Mouse (Mus musculus) neural tube, embryonic 14.5 days (tissue): ENCODE results near the gene Mindy4. TPM values are rescaled to one million over a fixed set of nuclear protein-coding genes. Genes with fewer than 3 reads are reported as not detected.

ENCODE experiments used
- ATAC-seq: fragments of 200-750 bp; cut with Nextera tagmentation; 2 replicates; pipeline ENCODE4 v1.8.0; 2017; ENCODE audit warnings: low read depth, mild to moderate bottlenecking, moderate TSS enrichment, moderate library complexity
- H3K27ac ChIP-seq: fragments of 300-500 bp; sonication (generic); 2 replicates; pipeline ENCODE4 v1.5.1; 2014; ENCODE audit warnings: low read depth, mild to moderate bottlenecking, control low read depth, low read length, moderate library complexity, mixed read lengths
- H3K27me3 ChIP-seq: fragments of 300-500 bp; sonication (generic); 2 replicates; pipeline ENCODE4 v1.6.1; 2014; ENCODE audit warnings: low read length; ENCODE audit not compliant: control insufficient read depth, insufficient read depth
- H3K36me3 ChIP-seq: fragments of 300-500 bp; sonication (generic); 2 replicates; pipeline ENCODE4 v1.6.1; 2014; ENCODE audit warnings: low read length, mixed read lengths; ENCODE audit not compliant: control insufficient read depth, insufficient read depth
- H3K4me1 ChIP-seq: fragments of 300-500 bp; sonication (generic); 2 replicates; pipeline ENCODE4 v1.6.1; 2014; ENCODE audit warnings: low read length; ENCODE audit not compliant: control insufficient read depth, insufficient read depth
- H3K4me2 ChIP-seq: fragments of 300-500 bp; sonication (generic); 2 replicates; pipeline ENCODE4 v1.6.1; 2014; ENCODE audit warnings: mild to moderate bottlenecking, low read depth, low read length, control low read depth
- H3K4me3 ChIP-seq: fragments of 300-500 bp; sonication (generic); 2 replicates; pipeline ENCODE4 v1.5.1; 2014; ENCODE audit warnings: low read depth, low read length, control low read depth, mixed read lengths
- H3K9ac ChIP-seq: fragments of 300-500 bp; sonication (generic); replicated peaks from 2 replicates; pipeline ENCODE4 v1.6.1; 2014; ENCODE audit warnings: low read depth, mild to moderate bottlenecking, control low read depth, low read length, mixed read lengths
- H3K9me3 ChIP-seq: fragments of 300-500 bp; sonication (generic); 2 replicates; pipeline ENCODE4 v1.6.1; 2016; ENCODE audit warnings: low read length; ENCODE audit not compliant: control insufficient read depth
- WGBS: fragments of 180-500 bp; shearing (Covaris S2); extraction: QIAGEN DNeasy Blood & Tissue Kit; methylation state at CpG from one replicate; pipeline ENCODE4 v1.1.7; 2014; 5-methylcytosine and 5-hydroxymethylcytosine counted together
- polyA plus RNA-seq: library from polyadenylated mRNA; unstranded; fragments of >200 nt; fragmentation: Nextera tagmentation; extraction: Ambion mirVana; gene quantifications from 2 replicates; pipeline ENCODE4 v1.2.1, GENCODE M21; 2014

Mindy4 gene
- 8.5 and 11.4 TPM in 2 replicates for polyA plus RNA-seq

- Histone ChIP-seq H3K27ac (peak within 1 kb of the TSS; percentile 65), H3K9ac (peak within 1 kb of the TSS; percentile 46; the same call in 1 of the 2 replicates), H3K9me3 (no peaks in the 10 kb centered on the region), H3K36me3 (no peaks in the 10 kb centered on the region), H3K4me1 (peaks cover 4% of the 10 kb centered on the region), H3K27me3 (no peaks in the 10 kb centered on the region), H3K4me2 (peak within 1 kb of the TSS; percentile 42), H3K4me3 (peak within 1 kb of the TSS; percentile 38)
- 3% methylated on average over 33 of the region's 33 CpGs for WGBS
- ATAC-seq = peak; percentile 97
Observed at GRCm38 (mm10) chr6:55202913-55203910, at the start of gene Mindy4. TSS of gene Mindy4 (plus strand) at chr6:55203383.

DNA sequence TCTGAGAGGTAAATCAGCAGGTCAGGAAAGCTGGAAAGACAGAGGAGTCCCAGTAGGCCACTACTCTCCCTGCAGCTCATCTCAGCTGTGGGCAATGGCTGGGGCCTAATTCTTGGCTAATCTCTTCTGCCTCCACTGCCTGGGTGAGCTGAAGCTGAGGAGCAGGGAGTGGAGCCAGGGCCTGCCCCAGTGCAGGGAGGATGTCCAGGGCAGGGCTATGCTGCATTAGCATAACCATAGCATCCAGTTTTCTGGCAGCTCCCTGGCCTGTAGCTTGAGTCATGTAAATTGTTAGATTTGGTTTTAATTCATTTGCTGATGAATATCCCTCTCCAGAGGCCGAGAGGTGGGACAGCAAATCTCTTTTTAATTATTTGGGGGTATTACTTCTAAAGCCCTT is 43.9 kb upstream of the Mindy4 start:
- H3K27me3 ChIP-seq = peaks cover 34% of the 10 kb centered on the region
- no peak for ATAC-seq

GRCm38 (mm10) chr6:55161311-55161761 is 41.8 kb upstream of the Mindy4 start:
- H3K4me3 ChIP-seq = no peak overlapping the region
- no peak for ATAC-seq
- no peak overlapping the region for H3K4me2 ChIP-seq
- WGBS = 83% methylated on average over 5 of the region's 5 CpGs
- no peaks in the 10 kb centered on the region for H3K9me3 ChIP-seq
- no peak overlapping the region for H3K9ac ChIP-seq
- no peaks in the 10 kb centered on the region for H3K36me3 ChIP-seq
- peaks cover 40% of the 10 kb centered on the region for H3K27me3 ChIP-seq
- H3K27ac ChIP-seq = no peak overlapping the region
- no peaks in the 10 kb centered on the region for H3K4me1 ChIP-seq

More for the DNA sequence above, 43.9 kb upstream of the Mindy4 start:
- 47% methylated on average over 1 of the region's 1 CpGs for WGBS
- Histone ChIP-seq H3K27ac (no peak overlapping the region), H3K4me1 (no peaks in the 10 kb centered on the region), H3K9ac (no peak overlapping the region), H3K36me3 (no peaks in the 10 kb centered on the region), H3K9me3 (no peaks in the 10 kb centered on the region), H3K4me3 (no peak overlapping the region), H3K4me2 (no peak overlapping the region)

DNA sequence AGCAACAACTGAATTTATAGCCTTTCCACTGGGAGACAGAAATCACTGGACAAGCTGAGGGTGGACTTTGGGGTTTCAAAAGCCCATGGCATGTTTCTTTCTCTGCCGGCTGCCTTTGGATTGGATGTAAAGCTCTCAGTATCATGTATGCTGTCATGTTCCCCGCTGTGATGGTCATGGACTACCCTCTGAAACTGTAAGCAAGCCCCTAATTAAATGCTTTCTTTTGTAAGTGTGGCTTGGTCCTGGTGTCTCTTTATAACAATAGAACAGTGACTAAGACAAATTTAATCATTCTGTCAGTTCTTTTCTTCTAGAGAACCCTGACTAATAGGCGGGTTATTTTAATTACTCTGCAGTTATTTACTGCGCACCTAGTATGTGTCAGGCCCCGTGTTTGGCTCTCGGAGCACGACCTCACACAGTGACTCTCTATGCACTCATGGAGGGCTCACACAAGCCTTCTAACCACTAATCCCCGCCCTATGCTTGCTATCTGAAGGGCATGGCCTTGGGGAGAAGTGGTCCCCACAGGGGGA is 40.1 kb upstream of the Mindy4 start:
- 30% methylated on average over 8 of the region's 8 CpGs for WGBS
- H3K27me3 ChIP-seq = peaks cover 49% of the 10 kb centered on the region

GRCm38 (mm10) chr6:55166777-55167463 is 36.3 kb upstream of the Mindy4 start:
- Histone ChIP-seq H3K4me1 (no peaks in the 10 kb centered on the region), H3K9ac (no peak overlapping the region), H3K36me3 (no peaks in the 10 kb centered on the region), H3K4me3 (no peak overlapping the region), H3K27ac (no peak overlapping the region), H3K9me3 (no peaks in the 10 kb centered on the region), H3K4me2 (no peak overlapping the region), H3K27me3 (peaks cover 41% of the 10 kb centered on the region)
- ATAC-seq = peak; percentile 65; the same call in 1 of the 2 replicates
- 59% methylated on average over 7 of the region's 7 CpGs for WGBS

More for the DNA sequence above, 40.1 kb upstream of the Mindy4 start:
- H3K36me3 ChIP-seq = no peaks in the 10 kb centered on the region
- H3K9ac ChIP-seq = no peak overlapping the region
- ATAC-seq = no peak
- no peaks in the 10 kb centered on the region for H3K9me3 ChIP-seq
- H3K4me1 ChIP-seq = no peaks in the 10 kb centered on the region
- H3K4me3 ChIP-seq = no peak overlapping the region
- H3K4me2 ChIP-seq = no peak overlapping the region
- no peak overlapping the region for H3K27ac ChIP-seq

DNA sequence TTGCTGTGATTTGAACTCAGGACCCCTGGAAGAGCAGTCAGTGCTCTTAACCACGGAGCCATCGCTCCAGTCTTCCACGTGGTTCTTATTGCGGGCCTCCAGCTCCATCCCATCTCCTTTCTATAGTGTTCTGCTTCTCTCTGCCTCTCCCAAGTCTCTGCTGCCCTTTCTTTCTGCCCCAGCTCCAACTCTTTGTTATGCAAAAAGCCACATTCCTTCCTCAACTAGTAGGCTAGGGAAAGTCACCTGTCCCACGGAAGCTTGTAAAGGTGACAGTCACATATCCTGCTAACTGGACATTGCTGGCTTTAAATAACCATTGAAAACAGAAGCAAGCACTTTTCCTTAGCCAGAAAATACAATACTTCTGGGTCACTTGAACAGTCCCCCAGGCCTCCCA is 33.4 kb upstream of the Mindy4 start:
- no peaks in the 10 kb centered on the region for H3K9me3 ChIP-seq
- 57% methylated on average over 5 of the region's 5 CpGs for WGBS
- H3K27me3 ChIP-seq = peaks cover 36% of the 10 kb centered on the region
- H3K4me1 ChIP-seq = no peaks in the 10 kb centered on the region
- no peak overlapping the region for H3K27ac ChIP-seq
- no peak overlapping the region for H3K9ac ChIP-seq
- H3K36me3 ChIP-seq = no peaks in the 10 kb centered on the region
- H3K4me2 ChIP-seq = no peak overlapping the region
- ATAC-seq = no peak
- no peak overlapping the region for H3K4me3 ChIP-seq

DNA sequence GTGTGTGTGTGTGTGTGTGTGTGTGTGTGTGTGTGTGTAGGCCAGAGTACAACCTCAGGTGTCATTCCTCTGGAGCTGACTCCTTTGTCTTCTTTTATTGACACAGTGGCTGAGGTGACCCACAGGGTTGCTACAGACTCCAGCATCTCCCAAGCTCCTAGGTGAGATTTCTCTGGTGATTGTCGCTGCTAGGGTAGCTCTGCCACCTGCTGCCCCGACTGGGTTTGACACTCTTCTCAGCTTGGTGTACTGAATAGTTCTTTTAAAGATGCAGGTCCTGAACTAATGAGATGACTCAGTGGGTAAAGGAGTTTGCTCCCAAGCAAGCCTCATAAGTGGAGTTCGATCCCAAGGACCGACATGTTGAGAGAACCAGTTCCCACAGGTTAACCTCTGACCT is 31.5 kb upstream of the Mindy4 start:
- no peak overlapping the region for H3K4me3 ChIP-seq
- H3K27ac ChIP-seq = no peak overlapping the region
- no peak overlapping the region for H3K9ac ChIP-seq
- no peak overlapping the region for H3K4me2 ChIP-seq
- ATAC-seq = no peak
- no peaks in the 10 kb centered on the region for H3K9me3 ChIP-seq
- 63% methylated on average over 4 of the region's 4 CpGs for WGBS
- H3K36me3 ChIP-seq = no peaks in the 10 kb centered on the region
- peaks cover 24% of the 10 kb centered on the region for H3K27me3 ChIP-seq
- H3K4me1 ChIP-seq = no peaks in the 10 kb centered on the region

DNA sequence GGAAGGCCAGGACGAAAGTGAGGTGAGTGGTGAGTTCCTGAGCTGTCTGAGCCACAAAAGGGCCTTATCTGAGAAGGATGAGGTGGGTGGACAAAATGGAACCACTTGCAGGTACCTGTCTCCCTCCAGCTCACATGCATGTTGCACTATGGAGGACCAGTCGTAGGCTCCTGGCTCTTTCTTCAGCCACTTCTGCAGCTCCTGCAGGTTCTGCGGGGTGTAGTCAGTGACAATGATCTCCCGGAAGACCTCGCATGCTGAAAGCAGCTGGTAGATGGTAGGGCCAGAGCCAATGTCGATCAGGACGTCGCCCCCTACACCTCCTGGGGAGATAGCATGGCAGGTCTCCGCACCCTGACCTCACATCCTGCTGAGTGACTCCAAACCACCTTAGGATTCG is 30.0 kb upstream of the Mindy4 start:
- H3K4me3 ChIP-seq = no peak overlapping the region
- no peak overlapping the region for H3K27ac ChIP-seq
- peaks cover 18% of the 10 kb centered on the region; the same call in 1 of the 2 replicates for H3K27me3 ChIP-seq

More for the DNA sequence above, 30.0 kb upstream of the Mindy4 start:
- 59% methylated on average over 10 of the region's 10 CpGs for WGBS
- no peaks in the 10 kb centered on the region for H3K36me3 ChIP-seq
- no peak overlapping the region for H3K9ac ChIP-seq
- no peak overlapping the region for H3K4me2 ChIP-seq
- no peaks in the 10 kb centered on the region for H3K4me1 ChIP-seq
- ATAC-seq = no peak
- H3K9me3 ChIP-seq = no peaks in the 10 kb centered on the region
